Mouse (Mus musculus): Measurements from ENCODE around the gene Tyr.
"Not testable (repeated sequence)": the region's sequence is repeated elsewhere in the genome, so short reads cannot be mapped to it uniquely, and the experiment has no call there.

Tyr gene

GRCm38 (mm10) chr7:87493412-87493811 lies at the start of gene Tyr:
Gene Tyr, minus strand, starts transcription at chr7:87493512.
- DNase-seq: no peak

GRCm38 (mm10) chr7:87539031-87539430 lies 45.7 kb upstream of the Tyr start:
- no peak for DNase-seq

- DNase-seq: no peak
These were observed 891 bp upstream of the Tyr start for GRCm38 (mm10) chr7:87494124-87494682.

GRCm38 (mm10) chr7:87488024-87488423 lies 5.3 kb downstream of the Tyr start:
- DNase-seq: no peak

GRCm38 (mm10) chr7:87413271-87413670 lies 80.0 kb downstream of the Tyr start:
- no peak for DNase-seq

GRCm38 (mm10) chr7:87411373-87411772 lies 81.9 kb downstream of the Tyr start:
- DNase-seq: not testable (repeated sequence)

- no peak for DNase-seq
These were observed 96.3 kb downstream of the Tyr start for GRCm38 (mm10) chr7:87397023-87397422.

GRCm38 (mm10) chr7:87374935-87375334 lies 118.4 kb downstream of the Tyr start:
- DNase-seq: no peak

Data from right cerebral cortex, postnatal 14 days (tissue).